Mouse (Mus musculus): ENCODE data around the gene Slc13a3.

Gene Slc13a3

GRCm38 (mm10) chr2:165475850-165476249, 2.8 kb upstream of the Slc13a3 start:
- no peak for DNase-seq

- no peak for DNase-seq
Observed at GRCm38 (mm10) chr2:165475412-165475811, 2.4 kb upstream of the Slc13a3 start.

GRCm38 (mm10) chr2:165471943-165472342, 1.1 kb downstream of the Slc13a3 start:
- DNase-seq, result no peak

- DNase-seq, result peak in 1 of 2 experiments; percentile 18
Observed at GRCm38 (mm10) chr2:165470167-165470566, 2.9 kb downstream of the Slc13a3 start.

- peak; percentile 50 to 61 for DNase-seq
Observed at GRCm38 (mm10) chr2:165467824-165468452, 5.1 kb downstream of the Slc13a3 start.

GRCm38 (mm10) chr2:165459663-165460062, 13.4 kb downstream of the Slc13a3 start:
- no peak for DNase-seq

- no peak for DNase-seq
Observed at GRCm38 (mm10) chr2:165458189-165458588, 14.8 kb downstream of the Slc13a3 start.

- DNase-seq, result no peak
Observed at GRCm38 (mm10) chr2:165456710-165457109, 16.3 kb downstream of the Slc13a3 start.

GRCm38 (mm10) chr2:165452730-165453693, 20.0 kb downstream of the Slc13a3 start:
- DNase-seq, result no peak

GRCm38 (mm10) chr2:165448475-165448874, 24.6 kb downstream of the Slc13a3 start:
- DNase-seq, result no peak

GRCm38 (mm10) chr2:165444861-165445260, 28.2 kb downstream of the Slc13a3 start:
- DNase-seq, result no peak

- no peak for DNase-seq
Observed at GRCm38 (mm10) chr2:165442981-165443380, 30.0 kb downstream of the Slc13a3 start.

- no peak for DNase-seq
Observed at GRCm38 (mm10) chr2:165441613-165442012, 31.4 kb downstream of the Slc13a3 start.

- DNase-seq, result no peak
Observed at GRCm38 (mm10) chr2:165439613-165440012, 33.4 kb downstream of the Slc13a3 start.

GRCm38 (mm10) chr2:165438881-165439280, 34.1 kb downstream of the Slc13a3 start:
- no peak for DNase-seq

GRCm38 (mm10) chr2:165428694-165429093, 44.3 kb downstream of the Slc13a3 start:
- DNase-seq, result no peak

GRCm38 (mm10) chr2:165420195-165420594, 52.8 kb downstream of the Slc13a3 start:
- no peak for DNase-seq

GRCm38 (mm10) chr2:165419670-165420111, 53.3 kb downstream of the Slc13a3 start:
- no peak for DNase-seq

- DNase-seq, result no peak
Observed at GRCm38 (mm10) chr2:165418577-165418976, 54.5 kb downstream of the Slc13a3 start.

GRCm38 (mm10) chr2:165417291-165417690, 55.7 kb downstream of the Slc13a3 start:
- no peak for DNase-seq

GRCm38 (mm10) chr2:165415795-165416194, 57.2 kb downstream of the Slc13a3 start:
- DNase-seq, result no peak

- no peak for DNase-seq
Observed at GRCm38 (mm10) chr2:165415141-165415721, 57.8 kb downstream of the Slc13a3 start.

GRCm38 (mm10) chr2:165414321-165414720, 58.7 kb downstream of the Slc13a3 start:
- DNase-seq, result no peak
